Mouse (Mus musculus): ENCODE results near the gene Krtap13. TPM values are rescaled to one million over a fixed set of nuclear protein-coding genes. Genes with fewer than 3 reads are reported as not detected.

Krtap13 gene
- not detected for polyA plus RNA-seq (2014; fragmentation: Illumina TruSeq; extraction: RNeasy Lipid Tissue Mini Kit (QIAGEN cat#74804); ENCODE audit: low read depth, low replicate concordance)

DNA sequence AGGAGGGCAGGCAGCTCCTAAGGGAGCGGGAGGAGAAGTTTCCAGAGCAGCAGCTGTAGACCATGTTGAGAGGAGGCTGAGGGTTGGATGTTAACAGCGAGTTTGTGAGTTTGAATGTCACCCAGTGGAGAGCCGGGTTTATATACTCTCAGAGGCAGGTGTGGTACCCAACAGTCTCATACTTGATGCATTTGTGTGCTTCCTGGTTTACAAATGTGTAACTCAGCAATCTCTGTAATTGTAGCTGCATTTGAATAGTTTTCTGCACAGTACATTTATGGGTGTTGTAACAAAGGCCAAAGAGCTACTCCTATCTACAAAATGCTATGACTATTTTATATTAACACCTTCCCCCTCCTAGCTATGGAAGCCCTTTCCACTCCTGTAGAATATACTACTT lies at the start of gene Krtap13:
TSS of gene Krtap13 (minus strand) at position 101 of the 400 bp plus-strand sequence.

DNA sequence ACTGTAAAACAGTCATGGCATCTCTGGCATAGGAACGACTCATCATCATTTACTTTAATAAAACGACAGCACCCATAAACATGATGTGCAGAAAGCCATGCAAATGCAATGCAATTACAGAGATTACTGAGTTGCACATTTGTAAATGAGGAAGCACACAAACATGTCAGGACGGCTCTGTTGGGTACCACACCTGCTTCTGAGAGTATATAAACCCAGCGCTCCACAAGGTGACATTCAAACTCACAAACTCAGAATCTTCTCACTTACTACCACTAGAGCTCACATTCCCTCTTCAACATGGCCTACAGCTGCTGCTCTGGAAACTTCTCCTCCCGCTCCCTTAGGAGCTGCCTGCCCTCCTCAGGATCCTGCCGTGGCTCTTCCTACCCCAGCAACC lies 26.2 kb upstream of the Krtap13 start, which contains the start of gene Gm5965:
TSS of gene Gm5965 (plus strand) at position 301 of the 400 bp plus-strand sequence.

DNA sequence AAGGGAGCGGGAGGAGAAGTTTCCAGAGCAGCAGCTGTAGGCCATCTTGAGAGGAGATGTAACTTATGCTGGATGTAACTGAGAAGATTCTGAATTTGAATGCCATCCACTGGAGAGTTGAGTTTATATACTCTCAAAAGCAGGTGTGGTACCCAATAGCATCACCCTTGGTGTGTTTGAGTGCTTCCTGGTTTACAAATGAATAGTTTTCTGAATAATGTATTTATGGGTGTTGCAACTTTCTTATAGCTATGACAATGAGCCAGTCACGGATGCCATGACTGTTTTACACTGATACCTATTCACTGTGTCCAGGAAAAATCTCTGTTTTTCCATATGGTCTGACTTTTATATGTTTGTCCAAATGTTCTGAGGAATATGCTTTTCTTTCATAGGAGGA lies 22.7 kb upstream of the Krtap13 start, which contains the start of gene 2310057N15Rik:
TSS of gene 2310057N15Rik (minus strand) at position 101 of the 400 bp plus-strand sequence.

DNA sequence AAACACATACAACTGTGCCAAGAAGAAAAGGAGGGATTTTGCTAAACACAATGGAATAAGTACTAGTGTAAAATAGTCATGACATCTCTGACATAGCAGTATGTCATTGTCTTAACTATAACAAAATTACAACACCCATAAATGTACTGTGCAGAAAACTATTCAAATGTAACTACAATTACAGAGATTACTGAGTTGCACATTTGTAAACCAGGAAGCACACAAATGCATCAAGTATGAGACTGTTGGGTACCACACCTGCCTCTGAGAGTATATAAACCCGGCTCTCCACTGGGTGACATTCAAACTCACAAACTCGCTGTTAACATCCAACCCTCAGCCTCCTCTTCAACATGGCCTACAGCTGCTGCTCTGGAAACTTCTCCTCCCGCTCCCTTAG lies 7.1 kb upstream of the Krtap13 start, which contains the start of gene 2310034C09Rik:
TSS of gene 2310034C09Rik (plus strand) at position 301 of the 400 bp plus-strand sequence.

DNA sequence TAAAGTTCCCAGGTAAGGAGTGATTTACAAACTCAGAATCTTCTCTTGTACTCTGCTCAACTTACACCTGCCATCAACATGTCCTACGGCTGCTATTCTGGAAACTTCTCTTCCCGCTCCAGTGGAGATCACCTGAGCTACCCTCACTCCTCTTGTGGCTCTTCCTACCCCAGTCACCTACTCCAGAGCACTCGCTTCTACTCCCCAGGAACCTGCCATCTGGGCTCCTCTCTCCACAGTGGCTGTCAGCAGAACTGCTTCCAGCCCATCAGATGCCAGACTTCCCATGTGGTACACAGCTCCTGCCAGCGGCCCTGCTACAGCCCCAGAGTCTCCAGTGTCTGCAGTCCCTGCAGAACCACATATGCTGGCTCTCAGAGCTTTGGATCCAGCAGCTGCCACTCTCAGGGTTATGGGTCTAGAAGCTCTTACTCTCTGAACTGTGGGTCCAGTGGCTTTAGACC lies 22.6 kb downstream of the Krtap13 start, which contains the start of gene Krtap13-1:
TSS of gene Krtap13-1 (plus strand) at position 51 of the 464 bp plus-strand sequence.

DNA sequence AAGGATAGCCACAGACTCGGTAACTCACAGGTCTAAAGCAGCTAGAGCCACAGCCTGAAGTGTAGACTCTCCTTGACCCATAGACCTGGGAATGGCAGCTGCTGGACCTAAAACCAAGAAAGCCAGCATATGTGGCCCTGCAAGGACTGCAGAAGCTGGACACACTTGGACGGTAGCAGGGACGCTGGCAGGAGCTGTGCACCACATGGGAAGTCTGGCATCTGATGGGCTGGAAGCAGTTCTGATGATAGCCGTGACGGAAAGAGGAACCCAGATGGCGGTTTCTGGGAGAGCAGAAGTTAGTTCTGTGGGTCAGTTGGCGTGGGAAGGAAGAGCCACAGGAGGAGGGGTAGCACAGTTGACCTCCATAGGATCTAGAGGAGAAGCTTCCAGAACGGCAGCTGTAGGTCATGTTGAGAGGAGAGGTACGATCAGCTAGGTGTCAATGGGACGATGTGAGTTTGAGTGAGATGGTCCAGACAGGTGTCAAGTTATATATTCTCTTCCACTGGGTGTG lies 43.9 kb downstream of the Krtap13 start, which contains the start of gene 2310061N02Rik:
TSS of gene 2310061N02Rik (minus strand) at position 467 of the 517 bp plus-strand sequence.

Other genes with a start within 250 kb of the Krtap13 start
- not detected for gene Cldn17, start 244.7 kb downstream of the Krtap13 start, polyA plus RNA-seq (2014; fragmentation: Illumina TruSeq; extraction: RNeasy Lipid Tissue Mini Kit (QIAGEN cat#74804); ENCODE audit: low read depth, low replicate concordance)
- 361 TPM for gene Cldn8, start 188.5 kb downstream of the Krtap13 start, polyA plus RNA-seq (2014; fragmentation: Illumina TruSeq; extraction: RNeasy Lipid Tissue Mini Kit (QIAGEN cat#74804); ENCODE audit: low read depth, low replicate concordance)
- gene Krtap24-1, start 139.4 kb downstream of the Krtap13 start, polyA plus RNA-seq (2014; fragmentation: Illumina TruSeq; extraction: RNeasy Lipid Tissue Mini Kit (QIAGEN cat#74804); ENCODE audit: low read depth, low replicate concordance) = not detected
- gene 2310079G19Rik, start 124.0 kb downstream of the Krtap13 start, polyA plus RNA-seq (2014; fragmentation: Illumina TruSeq; extraction: RNeasy Lipid Tissue Mini Kit (QIAGEN cat#74804); ENCODE audit: low read depth, low replicate concordance) = 10.9 TPM
- not detected for gene Krtap26-1, start 103.8 kb downstream of the Krtap13 start, polyA plus RNA-seq (2014; fragmentation: Illumina TruSeq; extraction: RNeasy Lipid Tissue Mini Kit (QIAGEN cat#74804); ENCODE audit: low read depth, low replicate concordance)
- gene Krtap27-1, start 80.0 kb downstream of the Krtap13 start, polyA plus RNA-seq (2014; fragmentation: Illumina TruSeq; extraction: RNeasy Lipid Tissue Mini Kit (QIAGEN cat#74804); ENCODE audit: low read depth, low replicate concordance) = not detected
- not detected for gene 2310061N02Rik, start 43.7 kb downstream of the Krtap13 start, polyA plus RNA-seq (2014; fragmentation: Illumina TruSeq; extraction: RNeasy Lipid Tissue Mini Kit (QIAGEN cat#74804); ENCODE audit: low read depth, low replicate concordance)
- not detected for gene Krtap13-1, start 22.8 kb downstream of the Krtap13 start, polyA plus RNA-seq (2014; fragmentation: Illumina TruSeq; extraction: RNeasy Lipid Tissue Mini Kit (QIAGEN cat#74804); ENCODE audit: low read depth, low replicate concordance)
- gene 2310034C09Rik, start 7.2 kb upstream of the Krtap13 start, polyA plus RNA-seq (2014; fragmentation: Illumina TruSeq; extraction: RNeasy Lipid Tissue Mini Kit (QIAGEN cat#74804); ENCODE audit: low read depth, low replicate concordance) = not detected
- gene 2310057N15Rik, start 22.6 kb upstream of the Krtap13 start, polyA plus RNA-seq (2014; fragmentation: Illumina TruSeq; extraction: RNeasy Lipid Tissue Mini Kit (QIAGEN cat#74804); ENCODE audit: low read depth, low replicate concordance) = not detected
- not detected for gene Gm5965, start 26.3 kb upstream of the Krtap13 start, polyA plus RNA-seq (2014; fragmentation: Illumina TruSeq; extraction: RNeasy Lipid Tissue Mini Kit (QIAGEN cat#74804); ENCODE audit: low read depth, low replicate concordance)
- not detected for gene Gm20741, start 60.6 kb upstream of the Krtap13 start, polyA plus RNA-seq (2014; fragmentation: Illumina TruSeq; extraction: RNeasy Lipid Tissue Mini Kit (QIAGEN cat#74804); ENCODE audit: low read depth, low replicate concordance)
- gene Krtap15, start 68.6 kb upstream of the Krtap13 start, polyA plus RNA-seq (2014; fragmentation: Illumina TruSeq; extraction: RNeasy Lipid Tissue Mini Kit (QIAGEN cat#74804); ENCODE audit: low read depth, low replicate concordance) = not detected
- not detected for gene Krtap14, start 74.5 kb upstream of the Krtap13 start, polyA plus RNA-seq (2014; fragmentation: Illumina TruSeq; extraction: RNeasy Lipid Tissue Mini Kit (QIAGEN cat#74804); ENCODE audit: low read depth, low replicate concordance)
- not detected for gene Krtap19-1, start 117.8 kb upstream of the Krtap13 start, polyA plus RNA-seq (2014; fragmentation: Illumina TruSeq; extraction: RNeasy Lipid Tissue Mini Kit (QIAGEN cat#74804); ENCODE audit: low read depth, low replicate concordance)
- not detected for gene Krtap19-2, start 122.6 kb upstream of the Krtap13 start, polyA plus RNA-seq (2014; fragmentation: Illumina TruSeq; extraction: RNeasy Lipid Tissue Mini Kit (QIAGEN cat#74804); ENCODE audit: low read depth, low replicate concordance)
- not detected for gene Krtap19-3, start 126.4 kb upstream of the Krtap13 start, polyA plus RNA-seq (2014; fragmentation: Illumina TruSeq; extraction: RNeasy Lipid Tissue Mini Kit (QIAGEN cat#74804); ENCODE audit: low read depth, low replicate concordance)
- gene Krtap19-4, start 133.5 kb upstream of the Krtap13 start, polyA plus RNA-seq (2014; fragmentation: Illumina TruSeq; extraction: RNeasy Lipid Tissue Mini Kit (QIAGEN cat#74804); ENCODE audit: low read depth, low replicate concordance) = not detected
- gene Krtap19-5, start 144.8 kb upstream of the Krtap13 start, polyA plus RNA-seq (2014; fragmentation: Illumina TruSeq; extraction: RNeasy Lipid Tissue Mini Kit (QIAGEN cat#74804); ENCODE audit: low read depth, low replicate concordance) = not detected
- not detected for gene Krtap19-9b, start 180.6 kb upstream of the Krtap13 start, polyA plus RNA-seq (2014; fragmentation: Illumina TruSeq; extraction: RNeasy Lipid Tissue Mini Kit (QIAGEN cat#74804); ENCODE audit: low read depth, low replicate concordance)
- not detected for gene Krtap16-3, start 211.2 kb upstream of the Krtap13 start, polyA plus RNA-seq (2014; fragmentation: Illumina TruSeq; extraction: RNeasy Lipid Tissue Mini Kit (QIAGEN cat#74804); ENCODE audit: low read depth, low replicate concordance)

All from sigmoid colon, adult 10 weeks (tissue).